Mouse (Mus musculus) ES-Bruce4 (cell line): ENCODE results near the gene Ajuba. TPM values are rescaled to one million over a fixed set of nuclear protein-coding genes. Genes with fewer than 3 reads are reported as not detected.
A peak's percentile ranks its signal among the peaks of the same experiment; 100 is the strongest.

ENCODE experiments used
- H3K27ac ChIP-seq: 2 replicates; pipeline ENCODE4 v1.5.1; 2012; ENCODE audit warnings: low read length, inconsistent platforms; ENCODE audit not compliant: insufficient read depth
- H3K27me3 ChIP-seq: 2 replicates; pipeline ENCODE4 v1.6.1; 2012; ENCODE audit warnings: mild to moderate bottlenecking, low read length, inconsistent platforms; ENCODE audit not compliant: control insufficient read depth, poor library complexity, insufficient read depth, severe bottlenecking
- H3K36me3 ChIP-seq: 2 replicates; pipeline ENCODE4 v1.6.1; 2012; ENCODE audit warnings: inconsistent platforms, mild to moderate bottlenecking, low read length, moderate library complexity; ENCODE audit not compliant: control insufficient read depth, poor library complexity, insufficient read depth, severe bottlenecking
- H3K4me1 ChIP-seq: one replicate; pipeline ENCODE4 v1.8.1; 2011; ENCODE audit warnings: low read length; ENCODE audit not compliant: control insufficient read depth, insufficient read depth
- H3K4me3 ChIP-seq: 2 replicates; pipeline ENCODE4 v1.5.1; 2011; ENCODE audit warnings: low read depth, mild to moderate bottlenecking, low read length
- H3K9ac ChIP-seq: 2 replicates; pipeline ENCODE4 v1.6.1; 2012; ENCODE audit warnings: low read depth, mild to moderate bottlenecking, inconsistent platforms; ENCODE audit not compliant: poor library complexity, severe bottlenecking
- H3K9me3 ChIP-seq: replicated peaks from 2 replicates; pipeline ENCODE4 v1.6.1; 2012; ENCODE audit warnings: mild to moderate bottlenecking, low read length, inconsistent platforms; ENCODE audit not compliant: control insufficient read depth, poor library complexity, insufficient read depth, severe bottlenecking
- CTCF ChIP-seq: IDR thresholded peaks from one replicate; pipeline ENCODE4 v1.8.1; 2011; ENCODE audit warnings: low read depth, low read length
- EP300 ChIP-seq: IDR thresholded peaks from 2 replicates; pipeline ENCODE4 v1.6.1; 2011; ENCODE audit warnings: low read depth, low read length; ENCODE audit not compliant: insufficient read depth
- POLR2A ChIP-seq: IDR thresholded peaks from one replicate; pipeline ENCODE4 v1.8.1; 2011; ENCODE audit warnings: low read length; ENCODE audit not compliant: insufficient read depth
- polyA plus RNA-seq: library from polyadenylated mRNA; stranded (reverse); fragments of >200 nt; gene quantifications from 2 replicates; pipeline ENCODE4 v1.2.4, GENCODE M21; 2011; ENCODE audit warnings: low read depth; ENCODE audit not compliant: missing spikeins, insufficient read depth, insufficient read length

Ajuba gene
- polyA plus RNA-seq, 1 experiment = 112 TPM

DNA sequence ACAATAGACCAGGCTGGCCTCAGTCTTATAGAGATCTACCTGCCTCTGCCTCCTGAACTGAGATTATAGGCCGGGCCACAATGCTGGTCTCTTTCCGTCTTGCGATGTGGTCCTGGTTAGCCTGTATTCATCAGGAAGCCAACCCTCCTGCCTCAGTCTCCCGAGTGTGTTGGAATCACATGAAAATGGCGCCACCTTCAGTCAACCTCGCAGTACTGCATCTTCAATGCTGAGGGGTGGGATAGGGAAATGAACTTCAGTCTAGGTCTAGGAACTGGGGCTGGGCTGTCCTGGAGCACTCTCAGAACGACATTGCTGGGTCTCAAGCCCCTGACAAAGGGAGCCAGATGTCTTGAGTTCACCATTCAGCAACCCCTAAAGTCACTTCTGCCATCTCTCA lies 19.7 kb upstream of the Ajuba start:
- Histone ChIP-seq H3K9ac (no peak overlapping the region), H3K27ac (no peak overlapping the region), H3K27me3 (no peaks in the 10 kb centered on the region), H3K36me3 (no peaks in the 10 kb centered on the region), H3K4me3 (no peak overlapping the region), H3K4me1 (peaks cover 6% of the 10 kb centered on the region), H3K9me3 (no peaks in the 10 kb centered on the region)
- TF ChIP-seq CTCF (peak; percentile 83), POLR2A (no peak)

DNA sequence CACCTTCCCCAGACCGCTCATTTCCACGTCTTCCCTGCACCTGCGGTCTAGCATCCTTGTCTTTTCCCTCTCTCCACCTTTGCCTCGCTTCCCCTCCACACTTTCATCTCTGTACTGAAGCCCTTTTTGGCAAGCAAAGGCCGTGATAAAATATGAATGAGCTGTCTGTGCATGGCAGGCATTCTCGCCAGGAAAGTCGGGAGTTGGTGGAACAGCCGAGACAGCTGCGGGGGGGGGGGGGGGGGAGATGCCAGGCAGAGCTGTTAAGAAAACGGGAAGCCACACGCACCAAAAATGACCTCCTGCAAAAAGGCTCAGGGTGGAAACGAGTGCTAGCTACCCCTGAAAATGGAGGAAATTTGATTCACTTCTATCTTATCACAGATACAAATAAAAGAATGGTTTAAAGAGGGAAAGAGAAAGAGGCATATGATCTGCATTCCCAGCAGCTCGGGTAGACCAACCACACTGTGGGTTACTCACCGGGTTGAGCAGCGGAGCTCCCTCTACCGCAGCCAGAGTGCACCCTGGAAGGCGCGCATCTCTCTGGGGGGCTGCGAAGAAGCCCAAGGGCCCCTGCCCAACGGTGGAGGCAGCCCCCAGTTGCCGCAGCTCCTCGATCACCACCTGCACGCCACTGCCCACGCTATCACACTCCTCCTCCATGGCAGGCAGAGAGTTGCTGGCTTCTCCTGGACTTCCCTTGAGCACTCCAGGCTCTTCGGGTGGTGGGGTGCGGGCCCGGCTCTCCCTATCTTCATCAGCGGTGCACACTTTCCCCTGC lies 17.5 kb upstream of the Ajuba start:
- H3K27me3 ChIP-seq = no peaks in the 10 kb centered on the region
- peaks cover 6% of the 10 kb centered on the region for H3K4me1 ChIP-seq
- TF ChIP-seq POLR2A (no peak), CTCF (no peak), EP300 (no peak)
- H3K4me3 ChIP-seq = peak overlapping the region; percentile 44
- H3K36me3 ChIP-seq = no peaks in the 10 kb centered on the region
- H3K27ac ChIP-seq = no peak overlapping the region
- H3K9ac ChIP-seq = peak overlapping the region; percentile 60
- H3K9me3 ChIP-seq = no peaks in the 10 kb centered on the region

DNA sequence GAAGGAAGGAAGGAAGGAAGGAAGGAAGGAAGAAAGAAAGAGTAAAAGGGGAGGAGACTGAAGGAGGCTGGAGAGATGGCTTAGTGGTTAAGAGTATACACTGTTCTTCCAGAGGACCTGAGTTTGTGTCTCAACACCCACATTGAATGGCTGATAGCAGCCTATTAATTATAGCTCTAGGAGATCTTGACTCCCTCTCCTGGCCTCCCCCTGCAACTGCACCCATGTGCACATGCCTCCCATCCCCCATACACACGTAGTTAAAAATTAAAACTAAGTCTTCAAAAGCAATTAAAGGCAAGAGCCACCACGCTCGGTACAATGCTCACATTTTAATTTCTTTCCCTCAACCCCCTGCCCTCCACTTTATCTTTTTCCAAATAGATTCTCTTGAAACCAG lies 16.7 kb upstream of the Ajuba start:
- H3K27ac ChIP-seq = no peak overlapping the region
- no peaks in the 10 kb centered on the region for H3K36me3 ChIP-seq
- peak; percentile 61 for TF ChIP-seq CTCF
- no peak for TF ChIP-seq POLR2A
- no peaks in the 10 kb centered on the region for H3K27me3 ChIP-seq
- no peak overlapping the region for H3K4me3 ChIP-seq
- peaks cover 6% of the 10 kb centered on the region for H3K4me1 ChIP-seq
- no peaks in the 10 kb centered on the region for H3K9me3 ChIP-seq
- H3K9ac ChIP-seq = no peak overlapping the region

DNA sequence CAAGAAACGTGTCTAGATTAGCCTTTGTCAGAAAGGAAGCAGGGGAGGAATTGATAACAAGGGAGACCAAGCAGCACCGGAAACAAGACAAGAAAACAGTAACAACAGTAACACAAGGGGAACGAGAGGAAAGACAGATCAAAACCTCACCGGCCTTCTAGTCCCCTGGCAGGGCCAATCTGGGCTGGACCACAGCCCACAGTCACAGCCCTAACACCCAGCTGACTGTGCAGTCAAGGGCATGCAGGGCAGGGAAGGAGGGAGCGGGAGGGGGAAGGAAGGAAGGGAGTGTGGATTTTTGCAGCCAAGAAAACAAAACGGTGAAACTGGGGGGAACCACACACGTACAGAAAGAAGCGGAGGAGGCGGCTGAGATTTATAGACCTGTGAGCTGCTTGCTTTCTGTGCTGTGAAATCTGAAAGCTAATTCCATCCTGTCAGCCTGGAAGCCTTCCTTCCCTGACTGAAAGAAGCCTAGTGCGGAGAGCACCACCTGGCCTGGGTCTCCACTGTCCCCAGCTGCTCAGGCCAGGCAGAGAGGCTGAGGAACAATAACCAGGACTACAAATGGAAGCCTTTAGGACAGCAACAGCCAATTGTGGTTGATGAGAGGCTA lies 15.1 kb upstream of the Ajuba start:
- TF ChIP-seq EP300 (no peak), POLR2A (no peak), CTCF (no peak)
- Histone ChIP-seq H3K9me3 (no peaks in the 10 kb centered on the region), H3K27me3 (no peaks in the 10 kb centered on the region), H3K27ac (0 out of 2 replicates have a peak overlapping the region, but pooled peaks have one; percentile 17), H3K36me3 (no peaks in the 10 kb centered on the region), H3K4me1 (peaks cover 6% of the 10 kb centered on the region), H3K4me3 (no peak overlapping the region), H3K9ac (no peak overlapping the region)

DNA sequence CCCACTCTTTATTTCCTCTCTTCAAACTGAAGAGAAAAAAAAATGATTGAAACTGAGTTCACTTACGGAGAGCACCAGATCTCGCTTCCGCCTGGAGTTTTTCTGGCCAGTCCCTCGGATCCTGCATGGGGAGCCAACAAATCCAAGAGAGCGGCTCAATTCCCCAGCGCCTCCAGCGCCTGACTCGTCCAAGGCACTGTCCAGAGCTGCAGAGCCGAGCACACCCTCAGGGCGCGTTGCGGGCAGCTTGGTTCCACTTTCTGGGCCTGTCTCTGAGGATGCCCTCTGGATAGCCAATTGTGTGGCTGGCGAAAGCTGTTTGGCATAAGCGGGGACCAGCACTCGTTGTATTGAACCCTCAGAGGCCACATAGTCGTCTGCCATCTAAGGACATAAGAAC lies 13.7 kb upstream of the Ajuba start:
- H3K4me3 ChIP-seq = no peak overlapping the region

DNA sequence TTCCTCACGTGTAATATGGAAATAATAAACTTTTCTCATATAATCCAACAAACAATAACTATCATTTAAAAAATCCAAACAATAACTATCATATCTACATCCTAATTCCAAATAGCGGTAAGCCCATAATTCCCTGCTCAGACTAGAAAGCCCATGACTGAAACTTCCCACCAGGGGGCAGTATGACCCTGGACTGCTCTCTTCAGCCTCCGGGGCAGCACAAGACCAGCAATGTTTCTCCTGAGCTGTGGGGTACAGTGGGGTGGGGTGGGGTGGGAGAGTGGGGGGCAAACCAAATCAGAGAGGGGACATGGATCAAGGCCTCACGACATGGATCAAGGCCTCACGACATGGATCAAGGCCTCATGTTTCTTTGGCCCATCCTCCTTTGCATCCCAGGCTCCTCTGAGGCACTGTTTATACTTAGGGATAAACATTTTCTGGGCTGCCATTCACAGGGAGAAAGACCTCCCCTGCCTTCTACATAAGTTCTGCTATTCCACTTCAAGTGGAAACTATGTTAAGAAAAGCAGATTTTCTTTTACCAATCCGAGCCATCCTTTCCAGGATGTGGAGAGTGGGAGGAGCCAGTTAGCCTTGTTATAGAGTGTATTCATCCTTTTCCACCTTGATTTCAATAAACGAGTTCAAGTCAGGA lies 6.5 kb upstream of the Ajuba start:
- no peak overlapping the region for H3K9ac ChIP-seq
- no peaks in the 10 kb centered on the region for H3K9me3 ChIP-seq
- no peak overlapping the region for H3K4me3 ChIP-seq
- no peaks in the 10 kb centered on the region for H3K27me3 ChIP-seq
- no peaks in the 10 kb centered on the region for H3K36me3 ChIP-seq
- H3K4me1 ChIP-seq = peaks cover 2% of the 10 kb centered on the region
- no peak for TF ChIP-seq POLR2A
- no peak for TF ChIP-seq EP300
- peak; percentile 70 for TF ChIP-seq CTCF
- H3K27ac ChIP-seq = no peak overlapping the region

More for the DNA sequence above, 13.7 kb upstream of the Ajuba start:
- Histone ChIP-seq H3K36me3 (no peaks in the 10 kb centered on the region), H3K27me3 (no peaks in the 10 kb centered on the region), H3K27ac (no peak overlapping the region), H3K9me3 (no peaks in the 10 kb centered on the region), H3K9ac (no peak overlapping the region), H3K4me1 (peaks cover 6% of the 10 kb centered on the region)
- no peak for TF ChIP-seq CTCF
- TF ChIP-seq EP300 = no peak
- no peak for TF ChIP-seq POLR2A
